Mouse (Mus musculus) CD4-positive, CD25-positive, alpha-beta regulatory T cell, adult 9 weeks (primary cell): ENCODE data around the gene Evx1. TPM values are rescaled to one million over a fixed set of nuclear protein-coding genes. Genes with fewer than 3 reads are reported as not detected.

Experiments used
- polyA plus RNA-seq: library from polyadenylated mRNA; unstranded; fragments of 100-300 nt; shearing (Covaris generic); gene quantifications from one replicate; pipeline ENCODE4 v1.2.1, GENCODE M21; 2017

The Evx1 gene
- not detected for polyA plus RNA-seq

DNA sequence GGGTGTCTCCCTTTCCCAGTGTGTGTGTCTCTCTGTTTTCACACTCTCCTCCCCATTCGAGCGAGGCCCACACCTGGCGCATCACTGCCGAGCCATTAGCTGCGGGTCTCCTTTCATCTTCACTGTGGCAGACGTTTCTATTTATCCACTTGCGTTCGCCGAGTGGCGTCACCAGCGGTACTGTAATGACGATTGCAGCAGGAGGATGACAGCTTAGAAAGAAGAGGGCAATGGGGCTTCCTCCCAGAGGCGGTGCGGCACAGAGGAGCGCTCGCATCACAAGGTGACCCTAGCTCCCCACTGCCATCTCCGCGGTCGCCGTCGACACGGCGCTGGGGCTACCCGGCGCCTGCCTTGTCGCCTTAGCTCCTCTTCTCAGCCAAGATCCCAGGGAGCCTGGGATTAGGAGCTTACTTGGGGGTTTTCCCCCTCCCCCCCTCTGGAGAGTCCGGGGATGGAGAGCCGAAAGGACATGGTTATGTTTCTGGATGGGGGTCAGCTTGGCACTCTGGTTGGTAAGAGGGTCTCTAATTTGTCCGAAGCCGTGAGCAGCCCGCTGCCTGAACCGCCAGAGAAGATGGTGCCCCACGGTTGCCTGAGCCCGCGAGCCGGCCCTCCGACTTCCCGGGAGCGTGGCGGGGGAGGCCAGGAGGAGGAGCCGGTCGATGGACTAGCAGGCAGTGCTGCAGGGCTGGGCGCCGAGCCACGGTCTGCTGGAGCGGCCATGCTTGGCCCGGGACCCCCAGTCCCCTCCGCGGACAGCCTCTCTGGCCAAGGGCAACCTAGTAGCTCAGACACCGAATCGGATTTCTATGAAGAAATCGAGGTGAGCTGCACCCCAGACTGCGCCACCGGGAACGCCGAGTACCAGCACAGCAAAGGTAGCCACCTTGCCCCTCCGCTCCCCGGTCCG lies at the start of gene Evx1:
TSS of gene Evx1 (plus strand) at position 108 of the 913 bp plus-strand sequence.

Other genes starting within 250 kb of the Evx1 start
- gene Hoxa1, start 155.2 kb upstream of the Evx1 start, polyA plus RNA-seq = not detected
- not detected for gene Hoxa2, start 148.7 kb upstream of the Evx1 start, polyA plus RNA-seq
- gene 5730596B20Rik, start 136.0 kb upstream of the Evx1 start, polyA plus RNA-seq = not detected
- not detected for gene Hoxa4, start 121.7 kb upstream of the Evx1 start, polyA plus RNA-seq
- not detected for gene Hoxa5, start 108.9 kb upstream of the Evx1 start, polyA plus RNA-seq
- not detected for gene Hoxa6, start 104.8 kb upstream of the Evx1 start, polyA plus RNA-seq
- gene Hoxa3, start 100.2 kb upstream of the Evx1 start, polyA plus RNA-seq = not detected
- gene Gm28308, start 100.2 kb upstream of the Evx1 start, polyA plus RNA-seq = not detected
- 0.72 TPM for gene Hoxa7, start 91.6 kb upstream of the Evx1 start, polyA plus RNA-seq
- not detected for gene Hoxa9, start 82.4 kb upstream of the Evx1 start, polyA plus RNA-seq
- not detected for gene Hoxa10, start 72.6 kb upstream of the Evx1 start, polyA plus RNA-seq
- not detected for gene Hoxa11, start 67.7 kb upstream of the Evx1 start, polyA plus RNA-seq
- not detected for gene Hoxa13, start 52.6 kb upstream of the Evx1 start, polyA plus RNA-seq